Mouse (Mus musculus) cerebellum, adult 2 months (tissue): ENCODE results near the gene Kif5c.

Experiments
- CTCF ChIP-seq: fragments of 200-500 bp; IDR thresholded peaks from 2 replicates; pipeline ENCODE4 v1.5.1; 2011; ENCODE audit warnings: low read depth, mild to moderate bottlenecking, control low read depth, low read length, moderate library complexity, borderline replicate concordance; ENCODE audit not compliant: insufficient read depth
- POLR2A ChIP-seq: fragments of 200-500 bp; IDR thresholded peaks from 2 replicates; pipeline ENCODE4 v1.6.1; 2011; ENCODE audit warnings: low read length, control low read depth, borderline replicate concordance; ENCODE audit not compliant: insufficient read depth

GRCm38 (mm10) chr2:49751544-49752210 is 132.6 kb downstream of the Kif5c start:
- TF ChIP-seq CTCF: no peak
- no peak for TF ChIP-seq POLR2A
